Mouse (Mus musculus): ENCODE data around the gene Btbd6. TPM values are rescaled to one million over a fixed set of nuclear protein-coding genes. Genes with fewer than 3 reads are reported as not detected.

Gene Btbd6
- polyA plus RNA-seq, 1 experiment: 5.5 TPM

- peak overlapping the region; percentile 81 for H3K4me3 ChIP-seq (ENCODE audit: control insufficient read depth, low read depth, low read length)
- H3K27me3 ChIP-seq (ENCODE audit: control insufficient read depth, insufficient read depth, low read length): no peaks in the 10 kb centered on the region
- H3K36me3 ChIP-seq (ENCODE audit: control insufficient read depth, insufficient read depth, low read length): peaks cover 1% of the 10 kb centered on the region
- TF ChIP-seq CTCF (IDR thresholded peaks at IDR 0.05; ENCODE audit: control insufficient read depth, insufficient read depth, insufficient replicate concordance, low read depth, low read length): no peak
- TF ChIP-seq POLR2A (IDR thresholded peaks at IDR 0.05; ENCODE audit: control insufficient read depth, low read depth, low read length): no peak
- H3K4me1 ChIP-seq (ENCODE audit: control insufficient read depth, insufficient read depth, low read length): peaks cover 6% of the 10 kb centered on the region
- H3K27ac ChIP-seq (ENCODE audit: control insufficient read depth, insufficient read depth, low read depth, low read length): peak overlapping the region; percentile 10
Measured at GRCm38 (mm10) chr12:112977156-112977555, 874 bp downstream of the Btbd6 start.

- Histone ChIP-seq H3K27me3 (ENCODE audit: control insufficient read depth, insufficient read depth, low read length) (no peaks in the 10 kb centered on the region), H3K4me1 (ENCODE audit: control insufficient read depth, insufficient read depth, low read length) (peaks cover 4% of the 10 kb centered on the region), H3K4me3 (ENCODE audit: control insufficient read depth, low read depth, low read length) (no peak overlapping the region), H3K27ac (ENCODE audit: control insufficient read depth, insufficient read depth, low read depth, low read length) (no peak overlapping the region), H3K36me3 (ENCODE audit: control insufficient read depth, insufficient read depth, low read length) (peaks cover 5% of the 10 kb centered on the region)
- no peak for TF ChIP-seq POLR2A (IDR thresholded peaks at IDR 0.05; ENCODE audit: control insufficient read depth, low read depth, low read length)
- no peak for TF ChIP-seq CTCF (IDR thresholded peaks at IDR 0.05; ENCODE audit: control insufficient read depth, insufficient read depth, insufficient replicate concordance, low read depth, low read length)
Measured at GRCm38 (mm10) chr12:112982031-112982430, 5.7 kb downstream of the Btbd6 start.

GRCm38 (mm10) chr12:112985346-112985745 is 9.1 kb downstream of the Btbd6 start:
- peaks cover 5% of the 10 kb centered on the region for H3K36me3 ChIP-seq (ENCODE audit: control insufficient read depth, insufficient read depth, low read length)
- H3K4me3 ChIP-seq (ENCODE audit: control insufficient read depth, low read depth, low read length): no peak overlapping the region
- H3K4me1 ChIP-seq (ENCODE audit: control insufficient read depth, insufficient read depth, low read length): no peaks in the 10 kb centered on the region
- no peaks in the 10 kb centered on the region for H3K27me3 ChIP-seq (ENCODE audit: control insufficient read depth, insufficient read depth, low read length)
- no peak overlapping the region for H3K27ac ChIP-seq (ENCODE audit: control insufficient read depth, insufficient read depth, low read depth, low read length)
- TF ChIP-seq CTCF (IDR thresholded peaks at IDR 0.05; ENCODE audit: control insufficient read depth, insufficient read depth, insufficient replicate concordance, low read depth, low read length) (peak; percentile 29; the same call in 1 of the 2 replicates), POLR2A (IDR thresholded peaks at IDR 0.05; ENCODE audit: control insufficient read depth, low read depth, low read length) (no peak)

GRCm38 (mm10) chr12:112987877-112988276 is 11.6 kb downstream of the Btbd6 start:
- H3K27ac ChIP-seq (ENCODE audit: control insufficient read depth, insufficient read depth, low read depth, low read length): no peak overlapping the region
- H3K4me3 ChIP-seq (ENCODE audit: control insufficient read depth, low read depth, low read length): no peak overlapping the region
- H3K4me1 ChIP-seq (ENCODE audit: control insufficient read depth, insufficient read depth, low read length): no peaks in the 10 kb centered on the region
- no peaks in the 10 kb centered on the region for H3K27me3 ChIP-seq (ENCODE audit: control insufficient read depth, insufficient read depth, low read length)
- TF ChIP-seq POLR2A (IDR thresholded peaks at IDR 0.05; ENCODE audit: control insufficient read depth, low read depth, low read length) (no peak), CTCF (IDR thresholded peaks at IDR 0.05; ENCODE audit: control insufficient read depth, insufficient read depth, insufficient replicate concordance, low read depth, low read length) (peak; percentile 40; the same call in 1 of the 2 replicates)
- peaks cover 7% of the 10 kb centered on the region for H3K36me3 ChIP-seq (ENCODE audit: control insufficient read depth, insufficient read depth, low read length)

GRCm38 (mm10) chr12:112990706-112991405 is 14.6 kb downstream of the Btbd6 start:
- H3K36me3 ChIP-seq (ENCODE audit: control insufficient read depth, insufficient read depth, low read length): peaks cover 4% of the 10 kb centered on the region
- TF ChIP-seq POLR2A (IDR thresholded peaks at IDR 0.05; ENCODE audit: control insufficient read depth, low read depth, low read length): no peak
- TF ChIP-seq CTCF (IDR thresholded peaks at IDR 0.05; ENCODE audit: control insufficient read depth, insufficient read depth, insufficient replicate concordance, low read depth, low read length): no peak
- H3K4me3 ChIP-seq (ENCODE audit: control insufficient read depth, low read depth, low read length): no peak overlapping the region
- no peak overlapping the region for H3K27ac ChIP-seq (ENCODE audit: control insufficient read depth, insufficient read depth, low read depth, low read length)
- H3K4me1 ChIP-seq (ENCODE audit: control insufficient read depth, insufficient read depth, low read length): no peaks in the 10 kb centered on the region
- no peaks in the 10 kb centered on the region for H3K27me3 ChIP-seq (ENCODE audit: control insufficient read depth, insufficient read depth, low read length)

GRCm38 (mm10) chr12:112991444-112991843 is 15.2 kb downstream of the Btbd6 start:
- no peaks in the 10 kb centered on the region for H3K27me3 ChIP-seq (ENCODE audit: control insufficient read depth, insufficient read depth, low read length)
- H3K36me3 ChIP-seq (ENCODE audit: control insufficient read depth, insufficient read depth, low read length): peaks cover 2% of the 10 kb centered on the region
- no peaks in the 10 kb centered on the region for H3K4me1 ChIP-seq (ENCODE audit: control insufficient read depth, insufficient read depth, low read length)
- H3K4me3 ChIP-seq (ENCODE audit: control insufficient read depth, low read depth, low read length): no peak overlapping the region
- H3K27ac ChIP-seq (ENCODE audit: control insufficient read depth, insufficient read depth, low read depth, low read length): no peak overlapping the region
- TF ChIP-seq POLR2A (IDR thresholded peaks at IDR 0.05; ENCODE audit: control insufficient read depth, low read depth, low read length): no peak
- no peak for TF ChIP-seq CTCF (IDR thresholded peaks at IDR 0.05; ENCODE audit: control insufficient read depth, insufficient read depth, insufficient replicate concordance, low read depth, low read length)

GRCm38 (mm10) chr12:112994153-112994552 is 17.9 kb downstream of the Btbd6 start:
- Histone ChIP-seq H3K4me3 (ENCODE audit: control insufficient read depth, low read depth, low read length) (no peak overlapping the region), H3K27me3 (ENCODE audit: control insufficient read depth, insufficient read depth, low read length) (no peaks in the 10 kb centered on the region), H3K36me3 (ENCODE audit: control insufficient read depth, insufficient read depth, low read length) (peaks cover 1% of the 10 kb centered on the region), H3K27ac (ENCODE audit: control insufficient read depth, insufficient read depth, low read depth, low read length) (no peak overlapping the region), H3K4me1 (ENCODE audit: control insufficient read depth, insufficient read depth, low read length) (peaks cover 4% of the 10 kb centered on the region)
- TF ChIP-seq POLR2A (IDR thresholded peaks at IDR 0.05; ENCODE audit: control insufficient read depth, low read depth, low read length) (no peak), CTCF (IDR thresholded peaks at IDR 0.05; ENCODE audit: control insufficient read depth, insufficient read depth, insufficient replicate concordance, low read depth, low read length) (no peak)

Measured in testis, adult 2 months (tissue).